Comparison of ENCODE assay signal across 10 mouse cellular contexts in genomic region chr19:47387395-47387794, GRCm38 (mm10).
DNase-seq lines count a peak whose midpoint lies in the region; ATAC-seq lines count a peak whose summit lies in the region.
"Had no signal": no experiment of that assay in that cellular context is flagged by ENCODE, and none has a peak within 500 bp of the region (broad histone marks: within the 10 kb centered on the region; RNA-seq: fewer than 3 reads in every experiment).

No protein-coding gene starts in this region.

- no peak for ATAC-seq in embryonic facial prominence, embryonic 12.5 days (ENCODE audit: insufficient number of reproducible peaks, insufficient read depth, low FRiP score, low TSS enrichment)
- ATAC-seq: Patski had no signal

- DNase-seq in heart, adult 18-20 months, result peak; percentile 50 to 51
- no peak for DNase-seq in heart, postnatal 25 days (ENCODE audit: low spot score)
- peak; percentile 39 for DNase-seq in heart, postnatal 4 days
- DNase-seq in lung, postnatal 10 days, result peak; percentile 51
- DNase-seq in spleen, adult 18-20 months, result no peak
- no peak for DNase-seq in B cell, adult 2 months
- DNase-seq in ovary, postnatal 14 days (ENCODE audit: low spot score), result no peak

- no peaks in the 10 kb centered on the region for H3K9me3 ChIP-seq in embryonic facial prominence, embryonic 12.5 days
- H3K9me3 ChIP-seq: neural tube, embryonic 12.5 days had no signal

- H3K9ac ChIP-seq in embryonic facial prominence, embryonic 12.5 days, result no peak overlapping the region
- H3K9ac ChIP-seq: neural tube, embryonic 12.5 days had no signal

- H3K27ac ChIP-seq in embryonic facial prominence, embryonic 12.5 days, result peak overlapping the region; percentile 63; the same call in 1 of the 2 replicates
- H3K27ac ChIP-seq: neural tube, embryonic 12.5 days had no signal

- H3K27me3 ChIP-seq in embryonic facial prominence, embryonic 12.5 days, result no peaks in the 10 kb centered on the region
- H3K27me3 ChIP-seq: neural tube, embryonic 12.5 days; Patski had no signal

- no peak overlapping the region for H3K4me3 ChIP-seq in embryonic facial prominence, embryonic 12.5 days
- H3K4me3 ChIP-seq: neural tube, embryonic 12.5 days had no signal

- intact Hi-C loops in heart, postnatal 25 days (cut with DNase I), result loop anchor here (2.0 kb wide), 1 partner anchor 41 kb away; no protein-coding TSS in a partner anchor

- no peaks in the 10 kb centered on the region; the same call in 1 of the 2 replicates for H3K36me3 ChIP-seq in embryonic facial prominence, embryonic 12.5 days
- H3K36me3 ChIP-seq: neural tube, embryonic 12.5 days had no signal

- H3K4me1 ChIP-seq in embryonic facial prominence, embryonic 12.5 days, result peaks cover 16% of the 10 kb centered on the region

- WGBS in embryonic facial prominence, embryonic 12.5 days, result 35% methylated on average over 6 of the region's 6 CpGs

- H3K4me2 ChIP-seq in embryonic facial prominence, embryonic 12.5 days (replicated peaks), result no peak overlapping the region
- H3K4me2 ChIP-seq: neural tube, embryonic 12.5 days had no signal

Comparison
In these comparisons a context has a peak if more than half of its experiments do, and no peak if none do; other contexts are left out.
1. DNase-seq: peak in heart, adult 18-20 months (2 of 2), heart, postnatal 4 days (single experiment) and lung, postnatal 10 days (single experiment); none in heart, postnatal 25 days (single experiment), spleen, adult 18-20 months (0 of 2), B cell, adult 2 months (0 of 2) and ovary, postnatal 14 days (single experiment).